Mouse (Mus musculus) olfactory bulb, adult 2 months (tissue): ENCODE data around the gene Phlda3.

Source experiments
- CTCF ChIP-seq: fragments of 200-500 bp; IDR thresholded peaks from 2 replicates; pipeline ENCODE4 v1.5.1; 2012; ENCODE audit warnings: low read depth, mild to moderate bottlenecking, low read length, moderate library complexity; ENCODE audit not compliant: insufficient read depth
- POLR2A ChIP-seq: fragments of 200-500 bp; IDR thresholded peaks from 2 replicates; pipeline ENCODE4 v1.6.1; 2012; ENCODE audit warnings: mild to moderate bottlenecking, low read depth, low read length, moderate library complexity; ENCODE audit not compliant: insufficient read depth

DNA sequence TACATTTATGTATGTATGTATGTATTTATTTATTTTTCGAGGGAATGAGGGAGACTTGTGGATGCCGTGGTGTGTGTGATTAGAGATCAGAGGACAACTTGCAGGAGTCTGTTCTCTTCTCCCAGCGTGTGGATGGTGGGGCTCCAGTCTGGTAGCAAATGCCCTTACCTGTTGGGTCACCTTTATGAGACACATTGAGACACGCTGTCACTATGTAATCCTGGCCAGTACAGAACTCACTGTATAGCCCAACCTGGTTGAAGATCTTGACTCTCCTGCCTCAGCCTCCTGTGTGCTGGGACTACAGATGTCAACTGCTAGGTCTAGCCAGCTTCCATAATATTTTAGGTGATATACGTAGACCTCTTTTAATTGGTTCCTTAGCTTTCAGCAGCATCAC, 4.2 kb upstream of the Phlda3 start:
- TF ChIP-seq POLR2A (no peak), CTCF (no peak)
